Mouse (Mus musculus): ENCODE results near the gene Abcb1a.
"Not testable (repeated sequence)": the region's sequence is repeated elsewhere in the genome, so short reads cannot be mapped to it uniquely, and the experiment has no call there.

Abcb1a gene

DNA sequence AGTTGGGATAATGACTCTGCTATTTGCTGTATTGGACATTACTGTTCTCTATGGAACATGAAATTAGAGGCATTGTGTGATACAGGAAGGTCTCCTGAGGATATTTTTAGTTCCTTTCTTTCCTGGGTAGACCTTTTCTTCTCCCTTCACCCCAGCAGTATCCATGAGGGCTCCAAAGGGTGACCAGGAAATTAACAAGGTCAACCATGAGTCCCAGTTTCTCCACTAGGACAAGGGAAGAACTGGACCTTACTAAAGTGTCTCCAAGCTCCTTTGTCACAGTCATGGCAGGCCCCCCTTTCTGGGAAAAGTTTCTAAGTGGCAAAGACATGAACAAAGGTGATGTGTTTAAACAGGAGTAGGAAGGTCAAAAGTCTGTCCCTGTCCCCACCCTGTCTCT is 72.8 kb downstream of the Abcb1a start:
- no peak for DNase-seq

DNA sequence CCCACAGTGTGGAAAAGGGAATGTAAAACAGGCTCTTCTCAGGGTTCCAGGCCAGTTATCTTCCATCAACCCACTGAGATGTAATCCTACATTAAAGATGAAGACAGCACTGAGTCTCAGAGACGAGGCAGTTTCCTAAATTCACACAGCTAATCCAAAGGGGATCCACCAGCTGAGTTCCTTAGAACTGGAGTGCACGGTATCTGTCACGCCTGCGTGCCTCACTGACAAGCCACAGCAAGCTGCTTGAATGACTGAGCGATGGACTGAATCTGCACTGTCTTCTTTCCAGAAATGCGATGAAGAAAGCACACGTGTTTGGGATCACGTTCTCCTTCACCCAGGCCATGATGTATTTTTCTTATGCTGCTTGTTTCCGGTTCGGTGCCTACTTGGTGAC is 73.4 kb downstream of the Abcb1a start:
- not testable (repeated sequence) for DNase-seq

DNA sequence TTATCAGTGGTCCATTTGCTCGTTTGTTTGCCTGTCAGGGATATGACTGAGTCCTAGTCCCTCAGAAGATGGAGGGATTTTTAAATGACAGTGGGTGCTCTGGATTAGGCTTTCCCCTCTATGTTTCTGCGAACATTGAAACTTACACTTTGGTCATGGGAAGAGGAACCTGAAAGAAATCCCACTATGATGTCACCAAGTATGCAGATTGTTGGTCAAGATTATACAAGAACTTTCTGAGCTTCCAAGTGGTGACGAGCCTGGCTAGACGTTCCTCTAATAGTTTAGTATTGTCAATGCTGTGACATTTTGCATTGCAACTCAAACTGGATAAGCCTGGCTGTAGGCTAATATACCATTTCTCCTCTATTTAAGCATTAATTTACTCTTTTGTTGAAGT is 76.5 kb downstream of the Abcb1a start:
- DNase-seq = no peak

DNA sequence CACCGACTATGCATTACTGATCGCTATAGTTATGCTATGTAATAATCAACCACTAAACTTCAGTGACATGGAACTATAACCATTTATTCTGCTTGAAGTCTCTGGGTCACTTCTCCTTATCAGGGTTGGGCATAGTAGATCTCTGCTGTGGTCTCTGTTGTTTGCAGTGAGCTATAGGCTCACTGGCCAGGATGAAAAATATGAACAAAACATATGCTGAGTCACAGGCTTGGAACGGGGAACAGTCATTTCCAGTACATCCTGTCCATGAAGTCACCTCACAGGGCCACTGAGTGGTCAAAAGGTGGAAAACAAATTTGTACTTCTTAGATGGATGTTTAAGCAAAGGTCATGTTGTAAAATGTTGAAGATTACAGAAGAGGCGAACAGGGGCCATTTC is 77.2 kb downstream of the Abcb1a start:
- DNase-seq = no peak

DNA sequence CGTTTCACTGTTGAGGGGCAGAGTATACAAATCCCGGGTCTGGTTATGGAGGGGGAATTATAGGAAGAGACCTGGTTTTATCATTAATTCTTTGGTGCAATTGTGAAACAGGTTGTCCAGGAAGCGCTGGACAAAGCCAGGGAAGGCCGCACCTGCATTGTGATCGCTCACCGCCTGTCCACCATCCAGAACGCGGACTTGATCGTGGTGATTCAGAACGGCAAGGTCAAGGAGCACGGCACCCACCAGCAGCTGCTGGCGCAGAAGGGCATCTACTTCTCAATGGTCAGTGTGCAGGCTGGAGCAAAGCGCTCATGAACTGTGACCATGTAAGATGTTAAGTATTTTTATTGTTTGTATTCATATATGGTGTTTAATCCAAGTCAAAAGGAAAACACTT is 87.4 kb downstream of the Abcb1a start:
- not testable (repeated sequence) for DNase-seq

DNA sequence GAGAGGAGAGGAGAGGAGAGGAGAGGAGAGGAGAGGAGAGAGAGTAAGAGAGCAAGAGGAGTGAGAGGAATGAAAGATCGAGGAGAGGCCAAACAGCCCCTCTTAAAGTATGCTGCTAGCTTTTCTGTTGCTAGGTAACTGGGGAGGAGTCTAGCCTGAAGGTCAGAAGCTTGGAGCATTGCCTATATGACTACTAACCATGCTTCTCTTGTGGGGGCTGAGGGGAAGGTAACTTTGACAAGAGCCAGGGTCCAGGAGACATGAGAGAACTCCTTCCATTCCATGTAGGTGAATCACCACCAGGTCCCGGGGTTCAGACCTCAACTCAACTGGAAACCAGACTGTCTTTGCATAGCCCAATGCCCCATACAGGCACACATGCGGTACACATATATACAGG is 113.0 kb downstream of the Abcb1a start:
- no peak for DNase-seq

DNA sequence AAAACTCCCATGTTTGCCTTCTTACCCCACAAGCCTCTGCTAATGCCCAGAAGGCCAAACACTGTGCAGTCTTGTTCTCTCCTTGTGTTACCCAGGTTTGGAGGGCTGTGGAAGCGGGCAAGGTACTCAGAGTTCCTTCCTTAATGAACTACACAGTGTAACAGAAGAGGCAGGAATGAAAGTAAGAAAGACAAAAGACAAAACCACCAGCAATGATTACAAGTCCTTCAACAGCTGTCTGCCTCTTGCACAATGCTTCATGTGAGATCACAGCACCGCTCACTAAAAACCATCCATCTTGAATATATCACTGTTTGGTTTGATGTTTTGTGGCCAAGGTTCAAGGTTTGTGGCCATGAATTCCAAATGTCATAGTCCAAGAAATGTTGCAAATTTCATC is 118.4 kb downstream of the Abcb1a start:
- DNase-seq = no peak

DNA sequence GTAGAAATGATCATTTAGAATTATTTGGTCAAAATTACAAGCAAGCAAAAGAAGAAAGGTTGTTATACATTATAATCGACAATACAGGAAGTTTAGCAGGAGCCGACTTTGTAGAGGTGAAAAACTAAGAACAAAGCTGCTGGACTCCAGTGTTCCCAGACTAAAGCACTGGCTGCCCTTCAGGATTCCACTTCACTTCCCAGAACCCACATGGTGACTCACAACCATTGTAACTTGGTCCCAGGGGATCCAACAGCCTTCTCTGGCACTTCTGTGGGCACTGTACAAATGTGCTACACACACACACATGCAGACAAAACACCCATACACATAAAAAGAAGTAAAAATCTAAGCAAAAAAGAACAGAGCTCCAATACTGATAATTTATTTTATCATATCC is 118.9 kb downstream of the Abcb1a start:
- DNase-seq = no peak

DNA sequence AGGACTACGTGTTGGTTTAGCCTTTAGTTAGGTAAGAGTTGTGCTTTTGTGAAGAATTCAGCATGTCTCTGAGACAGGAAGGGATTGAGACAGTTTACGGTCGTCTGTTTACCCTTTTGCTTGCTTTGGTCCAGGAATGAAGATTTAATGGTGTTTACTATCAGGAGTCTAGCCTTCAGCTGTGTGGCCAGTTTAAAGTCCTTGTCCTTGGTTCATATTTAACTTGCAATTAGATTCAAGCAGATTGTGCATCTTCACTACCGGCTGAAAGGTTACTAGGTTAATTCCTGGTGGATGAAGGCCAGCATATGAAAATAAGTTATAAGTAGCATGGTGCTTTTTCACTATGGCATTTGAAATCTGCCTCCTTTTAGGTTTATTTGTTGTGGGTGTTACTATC is 132.4 kb downstream of the Abcb1a start:
- DNase-seq = peak; percentile 21

Measured in kidney, postnatal 14 days (tissue).